Mouse (Mus musculus): ENCODE results near the gene Timm22.

GRCm38 (mm10) chr11:76458730-76459129 lies 52.0 kb downstream of the Timm22 start:
- TF ChIP-seq CTCF (IDR thresholded peaks at IDR 0.05; ENCODE audit: extremely low read depth, insufficient read depth, insufficient read length, insufficient replicate concordance) (no peak), POLR2A (IDR thresholded peaks at IDR 0.05; ENCODE audit: low read depth, low read length) (no peak)
